Mouse (Mus musculus) heart, postnatal 0 days (tissue): ENCODE results near the gene Eya4.

Source experiments
- CTCF ChIP-seq: IDR thresholded peaks from 2 replicates; pipeline ENCODE4 v1.5.1; 2016; ENCODE audit warnings: antibody characterized with exemption, control low read depth, low read depth
- EP300 ChIP-seq: IDR thresholded peaks from 2 replicates; pipeline ENCODE4 v1.6.1; 2016; ENCODE audit warnings: antibody characterized with exemption, low read depth

DNA sequence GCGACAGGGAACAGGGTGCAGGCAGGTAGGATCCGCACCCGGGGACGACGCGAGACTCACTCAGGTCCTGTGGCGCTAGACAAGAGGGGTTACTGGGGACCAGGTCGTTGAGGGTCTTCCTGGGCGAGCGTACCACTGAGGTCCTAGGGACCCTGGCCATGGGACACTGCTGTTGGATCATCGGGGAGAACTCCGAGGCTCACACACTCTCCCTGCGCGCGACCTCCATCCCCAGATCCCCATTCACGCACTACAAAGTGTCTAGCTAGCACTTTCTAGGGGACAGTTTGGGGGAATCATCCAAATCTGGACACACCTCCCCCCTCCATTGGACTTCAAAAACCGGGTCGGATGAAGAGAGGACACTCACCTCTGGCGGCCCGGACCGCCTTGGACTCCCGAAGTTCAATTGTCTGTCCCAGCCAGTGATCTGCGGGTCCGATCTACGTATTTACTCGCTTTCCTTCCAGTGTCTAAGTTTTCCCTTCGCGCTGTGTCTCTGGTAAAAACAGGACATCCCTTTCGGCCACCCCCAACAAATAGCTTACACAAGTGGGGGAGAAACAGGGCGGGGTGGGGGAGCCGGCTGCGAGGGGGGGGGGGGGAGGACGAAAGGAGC is 1.1 kb downstream of the Eya4 start:
- TF ChIP-seq CTCF, result no peak
- no peak for TF ChIP-seq EP300
